Mouse (Mus musculus) splenic B cell, adult 2 months (primary cell): ENCODE results near the gene Ehmt2.
"Not testable (repeated sequence)": the region's sequence is repeated elsewhere in the genome, so short reads cannot be mapped to it uniquely, and the experiment has no call there.

ENCODE experiments used
- DNase-seq: peaks from one replicate; pipeline ENCODE4 v3.0.0-alpha.2; 2011; ENCODE audit warnings: low read depth, low spot score
- H3K27me3 ChIP-seq: 2 replicates; pipeline ENCODE4 v1.6.1; 2012; ENCODE audit warnings: mild to moderate bottlenecking, low read length, moderate library complexity, mixed read lengths; ENCODE audit not compliant: control insufficient read depth, poor library complexity, insufficient read depth, severe bottlenecking
- H3K36me3 ChIP-seq: 2 replicates; pipeline ENCODE4 v1.6.1; 2012; ENCODE audit warnings: mild to moderate bottlenecking, low read length, moderate library complexity, mixed read lengths; ENCODE audit not compliant: control insufficient read depth, poor library complexity, insufficient read depth, severe bottlenecking

The Ehmt2 gene

GRCm38 (mm10) chr17:34928841-34929240 lies 30.6 kb downstream of the Ehmt2 start:
- H3K27me3 ChIP-seq = no peaks in the 10 kb centered on the region
- 0 out of 2 replicates have a peak, but pooled peaks cover 2% of the 10 kb centered on the region for H3K36me3 ChIP-seq
- DNase-seq = no peak

- Histone ChIP-seq H3K36me3 (peaks cover 13% of the 10 kb centered on the region), H3K27me3 (no peaks in the 10 kb centered on the region)
- DNase-seq = peak; percentile 98
Observed at GRCm38 (mm10) chr17:34931061-34931734, 32.9 kb downstream of the Ehmt2 start, which contains the start of gene Neu1. Gene Neu1 (plus strand): TSS chr17:34931253.

GRCm38 (mm10) chr17:34931735-34932098 lies 33.4 kb downstream of the Ehmt2 start:
- DNase-seq = peak; percentile 57
- H3K27me3 ChIP-seq = no peaks in the 10 kb centered on the region
- H3K36me3 ChIP-seq = peaks cover 13% of the 10 kb centered on the region

DNA sequence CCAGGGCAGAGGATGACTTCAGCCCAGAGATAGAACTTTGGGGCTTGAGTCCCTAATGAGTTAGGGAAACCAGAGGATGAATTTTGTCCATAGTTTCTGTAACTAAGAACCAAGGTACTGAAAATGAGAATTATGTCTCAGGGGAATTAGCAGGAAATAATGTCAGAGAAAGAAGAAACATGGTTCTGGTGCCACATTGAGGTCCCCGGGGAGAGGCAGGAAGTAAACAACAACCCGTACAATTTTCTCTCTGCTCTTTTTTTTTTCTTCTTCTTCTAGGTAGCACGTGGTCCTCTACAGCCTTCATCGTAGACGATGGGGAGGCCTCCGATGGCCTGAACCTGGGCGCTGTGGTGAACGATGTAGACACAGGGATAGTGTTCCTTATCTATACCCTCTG lies 34.0 kb downstream of the Ehmt2 start:
- H3K27me3 ChIP-seq = no peaks in the 10 kb centered on the region
- peaks cover 13% of the 10 kb centered on the region for H3K36me3 ChIP-seq
- DNase-seq = peak; percentile 86

GRCm38 (mm10) chr17:34934031-34934430 lies 35.8 kb downstream of the Ehmt2 start:
- no peak for DNase-seq
- Histone ChIP-seq H3K27me3 (no peaks in the 10 kb centered on the region), H3K36me3 (peaks cover 13% of the 10 kb centered on the region)

- Histone ChIP-seq H3K36me3 (peaks cover 13% of the 10 kb centered on the region), H3K27me3 (no peaks in the 10 kb centered on the region)
- DNase-seq = no peak
Observed at GRCm38 (mm10) chr17:34934830-34935229, 36.6 kb downstream of the Ehmt2 start.

- peaks cover 13% of the 10 kb centered on the region for H3K36me3 ChIP-seq
- H3K27me3 ChIP-seq = no peaks in the 10 kb centered on the region
- no peak for DNase-seq
Observed at GRCm38 (mm10) chr17:34937960-34938505, 39.8 kb downstream of the Ehmt2 start.

GRCm38 (mm10) chr17:34941344-34942041 lies 43.2 kb downstream of the Ehmt2 start:
- Histone ChIP-seq H3K36me3 (no peaks in the 10 kb centered on the region), H3K27me3 (no peaks in the 10 kb centered on the region)
- DNase-seq = no peak

GRCm38 (mm10) chr17:34943128-34943815 lies 45.0 kb downstream of the Ehmt2 start:
- no peak for DNase-seq
- Histone ChIP-seq H3K27me3 (no peaks in the 10 kb centered on the region), H3K36me3 (no peaks in the 10 kb centered on the region)

GRCm38 (mm10) chr17:34944362-34944761 lies 46.1 kb downstream of the Ehmt2 start:
- H3K27me3 ChIP-seq = no peaks in the 10 kb centered on the region
- no peak for DNase-seq
- H3K36me3 ChIP-seq = no peaks in the 10 kb centered on the region

DNA sequence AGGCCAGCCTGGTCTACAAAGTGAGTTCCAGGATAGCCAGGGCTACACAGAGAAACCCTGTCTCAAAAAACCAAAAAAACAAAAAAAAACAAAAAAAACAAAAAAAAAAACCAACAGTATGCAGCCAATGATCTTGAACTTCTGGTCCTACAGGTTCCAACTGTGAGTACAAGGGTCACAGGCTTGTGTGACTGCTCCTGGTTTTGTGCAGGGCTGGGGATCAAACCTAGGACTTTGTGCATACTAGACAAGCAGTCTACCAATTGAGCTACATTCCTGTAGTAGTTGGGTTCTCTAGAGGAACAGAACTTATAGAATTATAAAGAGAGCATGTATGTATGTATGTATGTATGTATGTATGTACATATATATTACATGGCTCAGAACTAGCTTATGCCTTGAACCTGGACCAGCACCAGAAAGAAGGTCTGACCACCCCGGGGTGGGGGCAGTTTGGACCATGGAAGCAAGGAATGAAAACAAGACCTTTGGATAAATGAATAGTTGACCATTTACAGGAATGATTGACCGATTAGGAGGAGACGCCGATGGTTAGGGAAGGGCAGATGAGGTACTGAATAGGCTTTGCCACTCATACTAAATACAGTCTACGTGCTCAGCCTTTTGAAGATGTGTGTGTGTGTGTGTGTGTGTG lies 48.3 kb downstream of the Ehmt2 start:
- no peaks in the 10 kb centered on the region for H3K27me3 ChIP-seq
- 0 out of 2 replicates have a peak, but pooled peaks cover 2% of the 10 kb centered on the region for H3K36me3 ChIP-seq
- no peak for DNase-seq

DNA sequence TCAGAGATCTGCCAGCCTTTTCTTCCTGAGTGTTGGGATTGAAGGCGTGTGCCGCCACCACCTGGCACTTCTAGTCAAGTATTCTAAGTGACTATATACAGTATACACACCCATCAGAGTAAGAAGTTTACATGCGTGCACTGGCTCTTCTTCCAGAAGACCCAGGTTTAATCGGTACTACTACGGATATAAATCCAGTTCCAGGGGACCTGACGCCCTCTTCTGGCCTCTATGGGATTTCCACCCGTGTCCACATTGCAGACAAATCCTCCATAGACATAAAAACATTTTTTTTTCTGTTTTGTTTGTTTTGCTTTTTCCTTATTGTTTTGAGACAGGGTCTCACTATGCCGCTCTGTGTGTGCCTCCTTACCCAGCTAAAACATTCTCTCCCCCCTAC lies 49.3 kb downstream of the Ehmt2 start:
- Histone ChIP-seq H3K36me3 (0 out of 2 replicates have a peak, but pooled peaks cover 2% of the 10 kb centered on the region), H3K27me3 (no peaks in the 10 kb centered on the region)
- peak; percentile 65 for DNase-seq

DNA sequence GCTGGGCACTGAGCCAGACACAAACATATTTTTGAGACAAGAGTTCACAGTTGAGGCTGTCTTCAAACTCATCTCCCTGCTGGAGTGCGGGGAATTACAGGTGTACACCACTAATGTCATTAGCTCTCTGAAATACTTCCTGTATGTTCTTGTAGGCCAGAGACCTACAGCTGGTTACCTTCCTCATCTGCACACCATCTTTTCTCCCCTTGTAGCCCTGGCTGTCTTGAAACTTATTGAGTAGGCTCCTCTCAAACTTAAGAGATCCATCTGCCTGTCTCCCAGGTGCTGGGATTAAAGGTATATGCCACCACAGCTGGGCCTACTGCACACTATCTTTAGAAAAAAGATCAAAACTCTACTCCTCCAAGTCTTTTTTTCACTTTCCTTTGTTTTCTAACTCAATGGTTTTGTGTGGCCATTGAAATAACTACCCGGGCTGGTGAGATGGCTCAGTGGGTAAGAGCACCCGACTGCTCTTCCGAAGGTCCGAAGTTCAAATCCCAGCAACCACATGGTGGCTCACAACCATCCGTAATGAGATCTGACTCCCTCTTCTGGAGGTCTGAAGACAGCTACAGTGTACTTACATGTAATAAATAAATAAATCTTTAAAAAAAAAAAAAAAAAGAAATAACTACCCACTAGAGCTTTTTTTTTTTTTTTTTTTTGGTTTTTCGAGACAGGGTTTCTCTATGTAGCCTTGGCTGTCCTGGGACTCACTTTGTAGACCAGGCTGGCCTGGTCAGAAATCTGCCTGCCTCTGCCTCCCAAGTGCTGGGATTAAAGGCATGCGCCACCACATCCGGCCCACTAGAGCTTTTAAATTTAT lies 50.7 kb downstream of the Ehmt2 start:
- H3K27me3 ChIP-seq, H3K36me3 ChIP-seq, DNase-seq: not testable (repeated sequence)

- H3K36me3 ChIP-seq = 0 out of 2 replicates have a peak, but pooled peaks cover 2% of the 10 kb centered on the region
- no peaks in the 10 kb centered on the region for H3K27me3 ChIP-seq
Observed at GRCm38 (mm10) chr17:34949553-34949969, 51.3 kb downstream of the Ehmt2 start.

More at GRCm38 (mm10) chr17:34949553-34949969, 51.3 kb downstream of the Ehmt2 start:
- no peak for DNase-seq
